Mouse (Mus musculus): Measurements from ENCODE around the gene Spa17.

DNA sequence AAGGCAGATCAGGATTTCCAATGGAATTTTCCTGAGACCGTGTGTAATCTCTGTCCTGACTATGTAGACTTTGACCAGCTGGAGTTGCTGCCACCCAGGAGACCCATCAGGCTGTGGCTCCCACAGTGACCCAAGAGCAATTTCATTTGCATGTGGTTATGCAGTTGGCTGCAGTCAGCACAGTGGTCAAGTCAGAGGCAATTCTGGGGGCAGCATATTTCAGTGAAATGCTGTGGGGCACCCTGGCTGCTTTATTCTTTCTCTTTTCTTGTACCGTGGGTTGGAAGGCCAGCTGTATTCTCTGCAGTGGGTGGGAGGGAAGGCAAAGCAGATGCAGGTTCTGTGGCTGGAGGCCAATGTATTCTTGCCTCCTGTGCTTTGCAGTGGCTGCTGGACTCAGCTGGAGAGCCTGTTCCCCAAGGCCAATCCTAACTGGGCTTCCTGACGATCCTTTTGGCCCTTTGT, 12.6 kb upstream of the Spa17 start:
- TF ChIP-seq CTCF (IDR thresholded peaks at IDR 0.05; ENCODE audit: low read depth) (no peak), EP300 (optimal IDR thresholded peaks at IDR 0.05) (no peak)
